Mouse (Mus musculus): ENCODE results near the gene Rbm10.

- TF ChIP-seq CTCF (IDR thresholded peaks at IDR 0.05; ENCODE audit: low read depth, low read length) (no peak), GATA1 (IDR thresholded peaks at IDR 0.05; ENCODE audit: borderline replicate concordance, low read length) (no peak), TAL1 (conservative IDR thresholded peaks at IDR 0.05; ENCODE audit: low read depth, low read length) (no peak)
Observed at GRCm38 (mm10) chrX:20687519-20688067, 70.3 kb downstream of the Rbm10 start, which contains the start of gene Cdk16.
